Mouse (Mus musculus) embryonic facial prominence, embryonic 15.5 days (tissue): ENCODE results near the gene Napsa. TPM values are rescaled to one million over a fixed set of nuclear protein-coding genes. Genes with fewer than 3 reads are reported as not detected.

Source experiments
- ATAC-seq: fragments of 200-750 bp; cut with Nextera tagmentation; 2 replicates; pipeline ENCODE4 v1.8.0; 2017; ENCODE audit warnings: low read depth, moderate TSS enrichment; ENCODE audit not compliant: insufficient number of reproducible peaks, low FRiP score, low TSS enrichment
- H3K27ac ChIP-seq: fragments of 300-500 bp; sonication (generic); replicated peaks from 2 replicates; pipeline ENCODE4 v1.5.1; 2015; ENCODE audit warnings: mild to moderate bottlenecking, inconsistent platforms
- H3K27me3 ChIP-seq: fragments of 300-500 bp; sonication (generic); 2 replicates; pipeline ENCODE4 v1.6.1; 2015; ENCODE audit warnings: inconsistent platforms
- H3K36me3 ChIP-seq: fragments of 300-500 bp; sonication (generic); 2 replicates; pipeline ENCODE4 v1.6.1; 2015; ENCODE audit warnings: mild to moderate bottlenecking, inconsistent platforms
- H3K4me1 ChIP-seq: fragments of 300-500 bp; sonication (generic); 2 replicates; pipeline ENCODE4 v1.6.1; 2015; ENCODE audit warnings: inconsistent platforms
- H3K4me2 ChIP-seq: fragments of 300-500 bp; sonication (generic); replicated peaks from 2 replicates; pipeline ENCODE4 v1.6.1; 2015; ENCODE audit warnings: mild to moderate bottlenecking, inconsistent platforms
- H3K4me3 ChIP-seq: fragments of 300-500 bp; sonication (generic); replicated peaks from 2 replicates; pipeline ENCODE4 v1.5.1; 2015; ENCODE audit warnings: mild to moderate bottlenecking, inconsistent platforms
- H3K9ac ChIP-seq: fragments of 300-500 bp; sonication (generic); 2 replicates; pipeline ENCODE4 v1.6.1; 2015; ENCODE audit warnings: inconsistent platforms
- H3K9me3 ChIP-seq: fragments of 300-500 bp; sonication (generic); replicated peaks from 2 replicates; pipeline ENCODE4 v1.6.1; 2016; ENCODE audit warnings: inconsistent platforms
- WGBS: fragments of 180-500 bp; shearing (Covaris S2); methylation state at CpG from one replicate; pipeline ENCODE4 v1.1.7; 2015; 5-methylcytosine and 5-hydroxymethylcytosine counted together
- polyA plus RNA-seq: library from polyadenylated mRNA; unstranded; fragments of >200 nt; fragmentation: Nextera tagmentation; extraction: Ambion mirVana; gene quantifications from 2 replicates; pipeline ENCODE4 v1.2.1, GENCODE M21; 2015

Napsa gene
- 2.8 and 2.9 TPM in 2 replicates for polyA plus RNA-seq

DNA sequence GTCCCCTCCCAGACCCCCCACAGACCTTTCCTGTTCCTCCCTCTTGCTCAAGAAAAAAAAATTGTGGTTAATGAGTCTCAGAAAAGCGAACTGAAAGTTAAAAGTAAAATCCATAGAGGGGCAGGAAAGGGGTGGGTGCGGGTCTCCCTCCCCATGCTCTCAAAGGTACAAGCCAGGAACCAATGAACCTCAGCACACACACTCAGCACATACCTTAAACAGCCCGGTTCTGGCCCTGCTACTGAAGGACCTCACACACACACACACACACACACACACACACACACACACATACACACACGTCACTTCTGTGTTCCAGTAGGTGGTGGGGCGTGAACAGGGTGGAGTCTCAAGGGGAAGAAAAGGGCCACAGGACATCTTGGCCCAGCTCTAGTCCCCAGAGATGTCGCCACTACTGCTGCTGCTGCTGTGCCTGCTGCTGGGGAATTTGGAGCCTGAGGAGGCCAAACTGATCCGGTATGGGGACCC lies at the start of gene Napsa:
TSS of gene Napsa (plus strand) at position 168 of the 489 bp plus-strand sequence.
- H3K27me3 ChIP-seq, result no peaks in the 10 kb centered on the region
- no peak within 1 kb of the TSS for H3K4me3 ChIP-seq
- no peak within 1 kb of the TSS for H3K9ac ChIP-seq
- no peak within 1 kb of the TSS for H3K27ac ChIP-seq
- H3K36me3 ChIP-seq, result no peaks in the 10 kb centered on the region
- ATAC-seq, result no peak
- H3K4me1 ChIP-seq, result no peaks in the 10 kb centered on the region
- WGBS, result 38% methylated on average over 7 of the region's 7 CpGs
- H3K9me3 ChIP-seq, result no peaks in the 10 kb centered on the region
- no peak within 1 kb of the TSS for H3K4me2 ChIP-seq

DNA sequence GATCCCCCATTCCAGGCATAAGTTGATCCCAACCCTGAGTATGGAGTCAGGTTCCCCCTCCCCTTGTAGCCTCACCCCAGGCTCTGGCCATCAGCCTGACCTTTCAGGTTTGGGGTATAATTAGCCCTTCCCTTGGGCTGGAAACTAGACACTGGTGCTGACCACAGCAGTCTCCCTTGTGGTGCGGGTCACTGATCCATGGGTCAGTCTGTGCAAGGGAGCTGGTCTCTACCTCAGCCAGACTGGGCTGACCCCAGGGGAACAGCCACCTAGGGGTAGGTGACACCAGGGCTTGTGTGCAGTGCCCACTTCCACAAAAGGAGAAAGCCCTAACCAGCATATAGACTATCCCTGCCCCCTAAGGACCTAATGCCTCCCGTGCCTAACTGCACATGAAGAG lies 49.1 kb upstream of the Napsa start:
- ATAC-seq, result no peak
- H3K9me3 ChIP-seq, result no peaks in the 10 kb centered on the region
- no peak overlapping the region for H3K4me3 ChIP-seq
- no peak overlapping the region for H3K9ac ChIP-seq
- 56% methylated on average over 2 of the region's 2 CpGs for WGBS
- H3K4me2 ChIP-seq, result no peak overlapping the region
- H3K4me1 ChIP-seq, result peaks cover 21% of the 10 kb centered on the region
- H3K27me3 ChIP-seq, result peaks cover 52% of the 10 kb centered on the region
- H3K36me3 ChIP-seq, result no peaks in the 10 kb centered on the region
- no peak overlapping the region for H3K27ac ChIP-seq

DNA sequence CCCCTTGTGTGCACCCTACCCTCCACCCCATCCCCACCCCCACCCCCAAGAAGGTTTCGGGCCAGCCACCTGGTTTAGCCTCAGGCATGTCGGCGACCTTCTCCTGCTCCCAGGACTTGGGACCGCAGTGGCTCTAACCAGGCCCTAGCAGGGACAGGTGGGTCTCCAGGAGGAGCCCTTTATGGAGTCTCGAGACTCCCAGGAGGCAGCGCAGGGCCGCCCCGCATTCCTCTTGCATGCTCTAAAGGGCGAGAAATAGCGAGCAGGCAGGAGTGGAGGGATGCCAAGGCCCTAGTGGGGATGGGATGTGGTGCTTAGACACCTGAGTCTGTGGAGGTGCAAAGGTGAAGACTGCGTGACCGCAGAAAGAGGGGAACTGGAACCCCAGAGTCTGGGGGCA lies 47.7 kb upstream of the Napsa start, which contains the start of gene Mybpc2:
TSS of gene Mybpc2 (minus strand) at position 155 of the 400 bp plus-strand sequence.
- H3K9me3 ChIP-seq, result no peaks in the 10 kb centered on the region
- H3K36me3 ChIP-seq, result no peaks in the 10 kb centered on the region
- peaks cover 24% of the 10 kb centered on the region for H3K4me1 ChIP-seq
- no peak within 1 kb of the TSS for H3K27ac ChIP-seq
- H3K27me3 ChIP-seq, result peaks cover 63% of the 10 kb centered on the region
- H3K4me3 ChIP-seq, result no peak within 1 kb of the TSS
- H3K4me2 ChIP-seq, result 0 out of 2 replicates have a peak within 1 kb of the TSS, but pooled peaks have one; percentile 17
- no peak for ATAC-seq
- H3K9ac ChIP-seq, result no peak within 1 kb of the TSS
- WGBS, result 16% methylated on average over 12 of the region's 12 CpGs

DNA sequence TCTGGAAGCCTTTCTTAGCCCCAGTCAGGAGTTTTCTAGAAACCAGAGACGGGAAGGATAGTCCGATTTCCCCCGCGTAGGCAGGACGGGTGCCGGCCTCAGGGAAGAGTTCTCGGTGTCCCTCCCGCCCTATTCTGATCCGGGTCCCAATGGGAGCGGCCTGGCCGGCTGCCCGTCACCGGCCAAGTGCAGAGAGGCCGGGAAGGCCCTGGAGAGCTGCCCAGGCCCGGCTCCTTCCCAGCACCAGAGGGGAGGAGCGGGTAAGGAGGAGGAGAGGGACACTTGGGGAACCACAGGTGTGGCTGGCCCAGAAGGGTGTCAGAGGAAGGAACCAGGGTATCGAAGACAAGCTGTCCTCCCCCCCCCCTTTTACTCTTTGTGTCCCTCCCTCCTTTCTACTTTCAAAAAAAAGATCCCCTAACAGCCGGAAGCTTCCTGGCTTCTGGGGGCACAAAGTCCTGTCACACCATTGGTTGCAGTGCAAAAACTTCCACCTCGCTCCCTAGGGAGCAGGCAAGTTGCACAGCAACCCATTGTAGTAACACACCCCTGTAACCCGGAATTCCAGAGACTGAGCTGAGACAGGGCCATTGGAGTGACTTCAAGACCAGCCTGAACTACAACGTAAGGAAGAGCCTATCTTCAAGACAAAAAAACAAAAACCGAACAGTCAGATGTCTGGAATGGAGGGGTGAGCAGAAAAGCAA lies 46.9 kb upstream of the Napsa start:
- Histone ChIP-seq H3K9me3 (no peaks in the 10 kb centered on the region), H3K4me2 (0 out of 2 replicates have a peak overlapping the region, but pooled peaks have one; percentile 17), H3K27me3 (peaks cover 66% of the 10 kb centered on the region), H3K9ac (no peak overlapping the region), H3K36me3 (no peaks in the 10 kb centered on the region), H3K4me1 (peaks cover 24% of the 10 kb centered on the region), H3K27ac (no peak overlapping the region), H3K4me3 (no peak overlapping the region)
- 11% methylated on average over 22 of the region's 22 CpGs for WGBS
- no peak for ATAC-seq

DNA sequence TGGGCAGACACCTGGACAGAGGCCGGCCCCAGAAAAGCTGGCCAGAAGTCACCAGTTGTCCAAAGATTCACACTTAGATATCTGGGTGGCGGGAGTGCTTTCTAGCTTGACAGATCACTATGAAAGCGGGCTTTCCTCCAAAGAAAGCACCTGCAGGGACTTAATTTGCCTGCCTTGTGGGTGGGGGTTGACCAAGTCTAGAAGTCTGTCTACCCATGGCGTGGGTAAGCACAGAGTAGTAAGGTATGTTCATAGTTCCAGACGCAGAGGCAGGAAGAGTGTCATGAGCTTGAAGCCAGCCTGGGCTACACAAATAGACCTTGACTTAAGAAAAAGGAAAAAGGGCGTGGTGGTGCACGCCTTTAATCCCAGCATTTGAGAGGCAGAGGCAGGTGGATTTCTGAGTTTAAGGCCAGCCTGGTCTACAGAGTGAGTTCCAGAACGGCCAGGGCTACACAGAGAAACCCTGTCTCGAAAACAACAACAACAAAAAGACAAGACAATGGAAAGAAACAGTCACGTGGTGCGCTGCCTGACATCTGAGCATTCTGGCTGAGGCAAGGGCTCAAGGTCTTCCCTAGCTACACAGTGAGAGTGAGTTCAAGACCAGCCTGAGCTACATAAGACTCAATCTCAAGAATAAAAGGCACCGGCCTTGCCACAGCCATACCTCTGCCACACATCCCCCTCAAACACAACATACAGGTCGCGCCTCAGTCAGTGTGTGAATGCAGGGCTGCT lies 45.6 kb upstream of the Napsa start:
- Histone ChIP-seq H3K27me3 (peaks cover 62% of the 10 kb centered on the region), H3K27ac (no peak overlapping the region), H3K4me2 (no peak overlapping the region), H3K4me3 (no peak overlapping the region), H3K9me3 (no peaks in the 10 kb centered on the region), H3K9ac (no peak overlapping the region), H3K36me3 (no peaks in the 10 kb centered on the region), H3K4me1 (peaks cover 23% of the 10 kb centered on the region)
- ATAC-seq, result no peak
- 85% methylated on average over 14 of the region's 14 CpGs for WGBS

DNA sequence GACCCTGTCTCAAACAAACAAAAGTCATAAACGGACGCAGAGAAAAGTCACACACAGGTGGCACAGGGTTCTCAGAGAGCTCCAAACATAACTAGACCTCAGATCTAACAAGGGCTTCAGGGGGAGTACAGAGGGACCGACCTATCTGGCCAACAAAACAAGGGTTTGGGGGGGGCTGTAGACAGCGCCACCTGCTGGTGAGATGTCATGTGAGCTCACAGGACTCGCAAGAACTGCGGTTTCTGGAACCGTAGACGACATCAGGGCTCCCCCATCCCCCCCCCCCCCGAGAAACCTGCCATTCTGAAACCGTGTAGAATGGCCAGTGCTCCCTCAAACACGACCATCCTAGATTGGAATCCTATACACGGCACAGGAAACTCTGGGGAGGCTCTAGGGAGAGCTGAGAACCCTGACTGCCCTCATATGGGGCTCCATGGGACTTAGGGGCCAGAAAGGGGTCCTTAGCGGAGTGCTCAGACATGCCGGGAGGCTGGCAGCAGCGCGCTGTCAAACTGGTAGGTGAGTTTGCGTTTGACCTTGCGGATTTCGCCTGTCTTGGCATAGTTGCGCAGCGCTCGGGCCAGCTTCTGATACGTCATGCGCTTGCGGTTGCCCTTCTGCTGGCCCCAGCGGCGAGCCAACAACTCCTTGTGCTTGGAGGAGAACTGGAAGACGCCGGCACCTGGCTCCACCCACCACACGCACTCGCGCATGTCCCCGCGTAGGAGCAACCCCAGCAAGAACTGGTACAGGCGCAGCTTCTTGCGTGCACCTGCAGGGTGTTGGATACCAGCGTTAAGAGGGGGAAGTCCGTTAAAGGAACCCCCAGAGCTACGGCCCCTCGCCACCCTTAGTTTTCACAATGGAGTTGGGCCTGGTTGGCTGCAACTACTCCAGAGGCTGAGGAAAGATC lies 44.4 kb upstream of the Napsa start:
- Histone ChIP-seq H3K9ac (peak overlapping the region; percentile 7; the same call in 1 of the 2 replicates), H3K36me3 (no peaks in the 10 kb centered on the region), H3K4me1 (peaks cover 23% of the 10 kb centered on the region), H3K27ac (no peak overlapping the region), H3K27me3 (peaks cover 52% of the 10 kb centered on the region), H3K4me2 (peak overlapping the region; percentile 87), H3K9me3 (no peaks in the 10 kb centered on the region), H3K4me3 (peak overlapping the region; percentile 40)
- 5% methylated on average over 40 of the region's 40 CpGs for WGBS
- ATAC-seq, result no peak

DNA sequence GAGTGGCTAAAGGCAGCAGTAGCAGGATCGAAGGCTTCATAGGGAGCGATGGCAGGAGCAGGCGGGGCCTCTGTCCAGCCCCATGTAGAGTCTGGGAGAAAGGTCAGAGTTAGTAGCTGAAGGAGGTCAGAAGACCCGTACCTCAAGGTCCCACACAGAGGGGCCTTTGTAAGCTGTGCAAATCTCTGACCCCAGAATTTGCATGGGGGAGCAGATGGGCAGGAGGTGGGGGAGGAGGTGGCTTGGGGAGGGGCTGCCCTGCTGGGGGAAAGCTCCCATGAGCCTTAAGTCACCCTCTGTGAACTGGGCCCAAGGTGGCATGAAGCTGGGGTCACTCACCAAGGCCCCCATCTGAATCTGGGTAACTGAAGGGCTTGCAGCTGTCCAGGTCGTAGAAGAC lies 42.7 kb upstream of the Napsa start:
- ATAC-seq, result no peak
- no peak overlapping the region for H3K4me2 ChIP-seq
- H3K4me1 ChIP-seq, result peaks cover 28% of the 10 kb centered on the region
- no peak overlapping the region for H3K27ac ChIP-seq
- WGBS, result 56% methylated on average over 5 of the region's 5 CpGs
- H3K4me3 ChIP-seq, result no peak overlapping the region
- H3K36me3 ChIP-seq, result peaks cover 16% of the 10 kb centered on the region
- H3K9ac ChIP-seq, result no peak overlapping the region
- peaks cover 34% of the 10 kb centered on the region for H3K27me3 ChIP-seq
- no peaks in the 10 kb centered on the region for H3K9me3 ChIP-seq

DNA sequence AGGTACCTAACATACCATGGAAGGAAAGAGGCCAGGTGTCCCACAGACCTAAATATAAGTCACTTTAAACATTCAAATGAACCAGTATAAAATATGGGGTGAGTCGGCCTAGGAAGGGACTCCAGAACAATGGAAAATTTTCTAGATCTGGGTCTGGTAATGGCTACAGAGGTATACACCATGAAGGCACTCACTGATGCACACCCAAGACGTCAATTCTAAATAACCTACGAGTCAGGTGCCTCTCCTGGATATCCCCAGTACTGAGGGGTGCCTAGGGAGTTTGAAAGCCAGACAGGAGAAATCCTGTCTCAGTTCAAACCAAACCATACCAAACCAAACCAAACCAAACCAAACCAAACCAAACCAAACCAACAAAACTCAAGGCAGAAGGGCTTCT lies 41.7 kb upstream of the Napsa start:
- Histone ChIP-seq H3K9ac (no peak overlapping the region), H3K36me3 (peaks cover 24% of the 10 kb centered on the region), H3K27me3 (peaks cover 25% of the 10 kb centered on the region), H3K27ac (no peak overlapping the region), H3K4me1 (peaks cover 18% of the 10 kb centered on the region; the same call in 1 of the 2 replicates), H3K4me2 (no peak overlapping the region), H3K4me3 (no peak overlapping the region), H3K9me3 (no peaks in the 10 kb centered on the region)
- no peak for ATAC-seq
- 79% methylated on average over 3 of the region's 3 CpGs for WGBS

DNA sequence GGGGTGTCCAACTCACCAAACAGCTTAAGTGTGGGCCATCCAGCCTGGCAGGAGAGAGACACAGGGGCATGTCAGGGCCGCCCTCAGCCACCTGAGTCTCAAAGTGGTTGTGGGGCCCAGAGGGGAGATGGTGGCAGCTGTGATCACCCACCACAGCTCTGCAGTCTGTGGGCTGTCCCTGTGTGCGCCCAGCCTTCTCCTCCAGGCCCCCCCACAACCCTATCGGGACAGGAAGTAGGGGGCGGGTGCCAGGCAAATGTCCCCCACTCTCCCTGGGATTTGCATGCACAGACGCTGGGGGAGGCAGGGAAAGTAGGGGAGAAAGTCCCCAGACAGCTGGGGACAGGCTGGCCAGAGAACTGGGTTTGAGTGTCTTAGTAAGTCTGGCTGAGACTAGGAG lies 41.0 kb upstream of the Napsa start:
- Histone ChIP-seq H3K9me3 (no peaks in the 10 kb centered on the region), H3K9ac (no peak overlapping the region), H3K4me3 (no peak overlapping the region), H3K4me2 (no peak overlapping the region), H3K36me3 (peaks cover 31% of the 10 kb centered on the region), H3K27me3 (peaks cover 18% of the 10 kb centered on the region), H3K27ac (no peak overlapping the region), H3K4me1 (peaks cover 17% of the 10 kb centered on the region; the same call in 1 of the 2 replicates)
- no peak for ATAC-seq
- 58% methylated on average over 5 of the region's 5 CpGs for WGBS

DNA sequence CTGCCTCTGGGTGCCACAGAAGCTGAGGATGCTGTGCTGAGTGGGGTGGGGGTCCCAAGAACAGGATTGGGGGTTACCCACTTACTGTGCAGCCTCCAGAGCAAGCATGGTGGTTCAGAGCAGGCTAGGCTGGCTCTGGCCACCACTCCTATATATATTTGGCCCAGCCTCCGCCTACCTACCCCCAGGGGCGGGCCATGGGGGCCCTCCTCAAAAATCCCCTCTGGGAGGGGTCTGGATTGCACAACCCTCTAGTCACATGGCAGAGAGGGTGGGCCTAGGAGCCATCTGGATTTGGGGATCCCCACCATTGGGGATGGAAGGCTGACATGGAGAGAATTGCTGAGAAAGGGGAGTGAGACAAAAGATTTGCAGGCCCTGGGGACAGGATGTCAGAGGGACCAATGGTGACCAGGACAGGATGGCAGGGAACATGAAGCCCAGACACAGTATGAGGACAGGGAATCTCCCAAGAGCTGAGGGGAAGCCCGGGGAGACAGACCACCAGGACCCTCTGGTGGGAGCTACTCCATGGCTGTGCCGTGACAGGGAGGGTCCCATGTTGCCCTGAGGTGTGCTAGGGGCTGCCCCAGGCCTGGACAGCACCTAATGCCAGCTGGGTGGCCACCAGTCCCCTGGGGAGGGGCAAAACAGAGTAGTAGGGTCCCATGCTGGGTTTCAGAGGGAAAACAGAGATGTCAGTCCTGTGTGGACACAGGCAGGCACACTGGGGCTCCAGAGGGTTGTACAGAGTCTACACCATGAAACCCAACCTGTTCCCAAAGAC lies 40.0 kb upstream of the Napsa start, which contains the start of gene Spib:
TSS of gene Spib (minus strand) at position 126 of the 787 bp plus-strand sequence.
- ATAC-seq, result no peak
- Histone ChIP-seq H3K27me3 (peaks cover 16% of the 10 kb centered on the region), H3K9me3 (no peaks in the 10 kb centered on the region), H3K4me2 (no peak within 1 kb of the TSS), H3K27ac (no peak within 1 kb of the TSS), H3K36me3 (peaks cover 40% of the 10 kb centered on the region), H3K4me1 (peaks cover 17% of the 10 kb centered on the region; the same call in 1 of the 2 replicates), H3K9ac (no peak within 1 kb of the TSS), H3K4me3 (no peak within 1 kb of the TSS)
- WGBS, result 70% methylated on average over 4 of the region's 4 CpGs
